ENCODE assay signal across 20 mouse cellular contexts in the genomic region with DNA sequence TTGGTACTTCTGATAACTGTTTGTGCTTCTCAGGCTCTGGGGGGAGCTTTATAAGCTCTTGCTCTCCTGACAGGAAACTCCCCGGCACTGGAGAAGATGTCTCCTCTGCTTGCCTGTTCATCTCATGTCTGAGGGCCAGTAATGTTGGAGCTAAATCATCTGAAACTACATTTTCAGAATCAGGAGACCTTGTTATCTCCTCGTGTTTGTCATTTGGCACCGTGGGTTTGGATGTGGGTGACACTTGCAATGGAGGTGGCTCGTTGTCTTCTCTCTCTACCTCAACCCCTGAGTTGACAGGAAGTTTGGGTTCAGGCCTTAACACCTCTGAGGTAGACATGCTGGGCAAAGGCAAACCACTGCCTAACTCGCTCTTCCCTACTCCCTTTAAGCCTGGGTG. TPM values are rescaled to one million over a fixed set of nuclear protein-coding genes. Genes with fewer than 3 reads are reported as not detected.
DNase-seq lines count a peak whose midpoint lies in the region; ATAC-seq and TF ChIP-seq lines count a peak whose summit lies in the region.
"Had no signal": no experiment of that assay in that cellular context is flagged by ENCODE, and none has a peak within 500 bp of the region (broad histone marks: within the 10 kb centered on the region; RNA-seq: fewer than 3 reads in every experiment).

No protein-coding gene starts in this region.

- H3K4me1 ChIP-seq in forebrain, embryonic 13.5 days: no peaks in the 10 kb centered on the region
- H3K4me1 ChIP-seq: embryonic facial prominence, embryonic 13.5 days; midbrain, embryonic 12.5 days had no signal

- H3K4me3 ChIP-seq in left cerebral cortex, adult 2 months: no peak overlapping the region
- no peak overlapping the region for H3K4me3 ChIP-seq in forebrain, embryonic 13.5 days
- H3K4me3 ChIP-seq: embryonic facial prominence, embryonic 13.5 days; midbrain, embryonic 12.5 days had no signal

- TF ChIP-seq CTCF in left cerebral cortex, adult 2 months (IDR thresholded peaks at IDR 0.05): no peak

- no peaks in the 10 kb centered on the region; the same call in 1 of the 2 replicates for H3K9me3 ChIP-seq in forebrain, embryonic 13.5 days (replicated peaks)
- H3K9me3 ChIP-seq: midbrain, embryonic 12.5 days had no signal

- no peak overlapping the region for H3K4me2 ChIP-seq in forebrain, embryonic 13.5 days
- H3K4me2 ChIP-seq: embryonic facial prominence, embryonic 13.5 days; heart, embryonic 11.5 days; hindbrain, embryonic 14.5 days; lung, embryonic 14.5 days; midbrain, embryonic 12.5 days had no signal

- no peak for DNase-seq in left cerebral cortex, adult 2 months (ENCODE audit: extremely low spot score in 1 of 2, low spot score in 2 of 2)
- no peak for DNase-seq in left cerebral cortex, postnatal 25 days (ENCODE audit: low spot score in 2 of 2)
- peak; percentile 42 for DNase-seq in T-cell, adult 2 months (ENCODE audit: low spot score)
- DNase-seq in naive thymus-derived CD4-positive, alpha-beta T cell, adult 2 months (ENCODE audit: low read depth): peak; percentile 58
- DNase-seq in thymus, postnatal 4 days: peak; percentile 39
- DNase-seq in cerebellum, adult 18-20 months: no peak
- DNase-seq: adrenal gland, adult 8-10 months; gastrocnemius, postnatal 14 days; heart, postnatal 14 days; kidney, adult 18-20 months; kidney, postnatal 4 days; liver; lung, embryonic 14.5 days; lung, postnatal 4 days had no signal

- H3K9ac ChIP-seq in forebrain, embryonic 13.5 days: no peak overlapping the region
- H3K9ac ChIP-seq: embryonic facial prominence, embryonic 13.5 days; hindbrain, embryonic 14.5 days; lung, embryonic 14.5 days; midbrain, embryonic 12.5 days had no signal

- no peaks in the 10 kb centered on the region for H3K27me3 ChIP-seq in forebrain, embryonic 13.5 days
- H3K27me3 ChIP-seq: embryonic facial prominence, embryonic 13.5 days; midbrain, embryonic 12.5 days had no signal

- WGBS in forebrain, embryonic 13.5 days: 89% methylated on average over 5 of the region's 5 CpGs

- H3K36me3 ChIP-seq in forebrain, embryonic 13.5 days (ENCODE audit: poor library complexity, severe bottlenecking): no peaks in the 10 kb centered on the region
- H3K36me3 ChIP-seq: embryonic facial prominence, embryonic 13.5 days; midbrain, embryonic 12.5 days had no signal

- intact Hi-C loops in left cerebral cortex, adult 2 months (cut with DNase I): no loop called here
- intact Hi-C loops in left cerebral cortex, postnatal 25 days (cut with DNase I): loop anchor here (2.0 kb wide), 1 partner anchor 207 kb away; no protein-coding TSS in a partner anchor

- no peak for ATAC-seq in forebrain, embryonic 13.5 days

- H3K27ac ChIP-seq in left cerebral cortex, adult 2 months: peak overlapping the region; percentile 75
- H3K27ac ChIP-seq in forebrain, embryonic 13.5 days: no peak overlapping the region
- H3K27ac ChIP-seq: embryonic facial prominence, embryonic 13.5 days; hindbrain, embryonic 14.5 days; midbrain, embryonic 12.5 days; stomach, postnatal 0 days had no signal

RNA-seq across cellular contexts. Expression of a gene that starts 50.8 kb away (rescaled TPM):
- total RNA-seq in left cerebral cortex, adult 2 months (2021): 1 to 10 TPM; 5.4 to 6.0 TPM
- 1 to 10 TPM; 4.4 to 4.7 TPM for total RNA-seq in left cerebral cortex, postnatal 25 days (2021)
- 0.04 and 0.06 TPM in 2 replicates for polyA plus RNA-seq in forebrain, embryonic 13.5 days (2015; fragmentation: Nextera tagmentation; extraction: Ambion mirVana)
- polyA plus RNA-seq: midbrain, embryonic 12.5 days had no signal

Comparison
In these comparisons a context has a peak if more than half of its experiments do, and no peak if none do; other contexts are left out.
1. DNase-seq: peak in T-cell, adult 2 months (single experiment), naive thymus-derived CD4-positive, alpha-beta T cell, adult 2 months (single experiment) and thymus, postnatal 4 days (single experiment); none in left cerebral cortex, adult 2 months (0 of 2), left cerebral cortex, postnatal 25 days (0 of 2) and cerebellum, adult 18-20 months (0 of 2).